18 mouse cellular contexts compared by ENCODE assay signal in the genomic region with DNA sequence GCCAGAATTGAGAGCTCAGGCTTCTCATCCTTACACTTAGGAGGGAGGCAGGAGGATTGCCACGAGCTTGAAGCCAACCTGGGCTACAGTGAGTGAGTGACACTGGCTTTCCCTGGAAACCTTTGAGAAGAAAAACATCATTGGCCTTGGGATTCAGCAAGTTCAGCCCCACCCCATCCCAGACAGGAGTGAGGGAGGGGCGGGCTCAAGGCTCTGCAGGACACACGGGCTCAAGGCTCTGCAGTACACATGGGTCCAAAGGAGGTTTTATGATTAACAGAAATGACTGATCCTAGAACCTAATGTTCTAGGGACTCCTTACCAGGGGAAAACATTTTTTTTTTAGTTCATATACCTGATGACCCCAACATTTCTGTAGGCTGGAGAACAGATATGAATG. TPM values are rescaled to one million over a fixed set of nuclear protein-coding genes. Genes with fewer than 3 reads are reported as not detected.
DNase-seq lines count a peak whose midpoint lies in the region; TF ChIP-seq lines count a peak whose summit lies in the region.
"Had no signal": no experiment of that assay in that cellular context is flagged by ENCODE, and none has a peak within 500 bp of the region (broad histone marks: within the 10 kb centered on the region; RNA-seq: fewer than 3 reads in every experiment).

No protein-coding gene starts in this region.

- peak overlapping the region; percentile 62 for H3K27ac ChIP-seq in liver, adult 2 months (replicated peaks; ENCODE audit: insufficient read depth, low read depth, low read length)
- H3K27ac ChIP-seq: embryonic facial prominence, embryonic 10.5 days; gastrocnemius, adult 2 months; heart, embryonic 13.5 days had no signal

- no peaks in the 10 kb centered on the region for H3K79me2 ChIP-seq in liver, adult 2 months (ENCODE audit: control insufficient read depth, insufficient read depth, low read length)

- H3K4me1 ChIP-seq in liver, adult 2 months (ENCODE audit: control insufficient read depth, insufficient read depth, low read length): peaks cover 4% of the 10 kb centered on the region; the same call in 1 of the 2 replicates
- H3K4me1 ChIP-seq: embryonic facial prominence, embryonic 10.5 days had no signal

- WGBS in liver, adult 2 months: 16% methylated on average over 3 of the region's 3 CpGs

- DNase-seq in kidney, adult 18-20 months: peak; percentile 61
- DNase-seq in kidney, postnatal 10 days: no peak
- peak; percentile 79 for DNase-seq in liver, adult 2 months (ENCODE audit: extremely low read depth, low read depth, low spot score)
- DNase-seq in liver: no peak
- peak; percentile 65 to 90 for DNase-seq in kidney, postnatal 25 days
- DNase-seq in adrenal gland, postnatal 10 days: no peak
- DNase-seq: adrenal gland, adult 2 months; adrenal gland, postnatal 36 days; cerebellum, adult 2 months; cerebellum, postnatal 10 days; gastrocnemius, adult 2 months; gastrocnemius, postnatal 36 days; heart, adult 11 months; heart, postnatal 36 days had no signal

- H3K36me3 ChIP-seq in liver, adult 2 months (ENCODE audit: control insufficient read depth, insufficient read depth, low read length): peaks cover 24% of the 10 kb centered on the region

- no peak overlapping the region for H3K9ac ChIP-seq in liver, adult 2 months (ENCODE audit: low read depth, low read length)
- H3K9ac ChIP-seq: heart, embryonic 13.5 days had no signal

- TF ChIP-seq CTCF in liver, adult 2 months (IDR thresholded peaks at IDR 0.05; ENCODE audit: low read depth, low read length): no peak

- TF ChIP-seq POLR2A in liver, adult 2 months (IDR thresholded peaks at IDR 0.05; ENCODE audit: extremely low read depth, insufficient read depth, low read length): no peak

- H3K27me3 ChIP-seq in liver, adult 2 months (ENCODE audit: control insufficient read depth, insufficient read depth, low read length): no peaks in the 10 kb centered on the region
- H3K27me3 ChIP-seq: CH12.LX; heart, embryonic 13.5 days; Patski had no signal

- H3K4me3 ChIP-seq in liver, adult 2 months (ENCODE audit: insufficient read depth, low read depth, low read length): no peak overlapping the region
- H3K4me3 ChIP-seq: embryonic facial prominence, embryonic 10.5 days; gastrocnemius, adult 2 months; heart, embryonic 13.5 days had no signal

RNA-seq across cellular contexts. Expression of a gene that starts 5.5 kb away (rescaled TPM):
- total RNA-seq in liver, adult 2 months (2014; rRNA removed): 12.9 and 13.1 TPM in 2 replicates
- 14.0 and 14.9 TPM in 2 replicates for polyA plus RNA-seq in liver, adult 2 months (2012; rRNA removed)
- 10 to 100 TPM; 18.1 TPM for total RNA-seq in adrenal gland, postnatal 10 days (2021)

RNA-seq across cellular contexts. Expression of a gene that starts 12.4 kb away (rescaled TPM):
- total RNA-seq in liver, adult 2 months (2014; rRNA removed): 78.7 and 101 TPM in 2 replicates
- polyA plus RNA-seq in liver, adult 2 months (2012; rRNA removed): 122 and 132 TPM in 2 replicates
- 10 to 100 TPM; 55.6 to 58.2 TPM for total RNA-seq in adrenal gland, postnatal 10 days (2021)

RNA-seq across cellular contexts. Expression of a gene that starts 21.9 kb away (rescaled TPM):
- total RNA-seq in liver, adult 2 months (2014; rRNA removed): 169 and 184 TPM in 2 replicates
- polyA plus RNA-seq in liver, adult 2 months (2012; rRNA removed): 267 and 378 TPM in 2 replicates
- total RNA-seq in adrenal gland, postnatal 10 days (2021): 10 to 100 TPM; 27.4 to 27.9 TPM

RNA-seq across cellular contexts. Expression of a gene that starts 50.2 kb away (rescaled TPM):
- total RNA-seq in liver, adult 2 months (2014; rRNA removed): 25.8 and 26.6 TPM in 2 replicates
- 36.3 and 42.6 TPM in 2 replicates for polyA plus RNA-seq in liver, adult 2 months (2012; rRNA removed)
- total RNA-seq in adrenal gland, postnatal 10 days (2021): 10 to 100 TPM; 47.2 to 64.0 TPM

RNA-seq across cellular contexts. Expression of a gene that starts 53.8 kb away (rescaled TPM):
- 8.5 and 14.0 TPM in 2 replicates for total RNA-seq in liver, adult 2 months (2014; rRNA removed)
- polyA plus RNA-seq in liver, adult 2 months (2012; rRNA removed): 22.6 and 24.1 TPM in 2 replicates
- total RNA-seq in adrenal gland, postnatal 10 days (2021): 10 to 100 TPM; 43.5 to 53.2 TPM

Comparison
In these comparisons a context has a peak if more than half of its experiments do, and no peak if none do; other contexts are left out.
1. DNase-seq: peak in kidney, adult 18-20 months (single experiment), liver, adult 2 months (single experiment) and kidney, postnatal 25 days (2 of 2); none in kidney, postnatal 10 days (single experiment), liver (single experiment) and adrenal gland, postnatal 10 days (single experiment).